Mouse (Mus musculus): ENCODE measurements around the gene Mical3. TPM values are rescaled to one million over a fixed set of nuclear protein-coding genes. Genes with fewer than 3 reads are reported as not detected.

Mical3 gene
- polyA plus RNA-seq, 1 experiment from 2014 or later, result 11.8 TPM

- Histone ChIP-seq H3K4me3 (no peak overlapping the region), H3K27ac (no peak overlapping the region), H3K36me3 (no peaks in the 10 kb centered on the region), H3K27me3 (ENCODE audit: insufficient read depth, poor library complexity, severe bottlenecking) (no peaks in the 10 kb centered on the region), H3K9me3 (no peaks in the 10 kb centered on the region), H3K4me1 (replicated peaks) (peaks cover 45% of the 10 kb centered on the region)
- no peak for DNase-seq (ENCODE audit: low spot score)
- 77% methylated on average over 8 of the region's 8 CpGs for WGBS
Observed at GRCm38 (mm10) chr6:121051411-121051810, 79.4 kb downstream of the Mical3 start.

- H3K9me3 ChIP-seq, result no peaks in the 10 kb centered on the region
- peaks cover 46% of the 10 kb centered on the region for H3K4me1 ChIP-seq (replicated peaks)
- WGBS, result 83% methylated on average over 8 of the region's 8 CpGs
- no peak for DNase-seq (ENCODE audit: low spot score)
- H3K36me3 ChIP-seq, result no peaks in the 10 kb centered on the region
- no peak overlapping the region for H3K27ac ChIP-seq
- no peaks in the 10 kb centered on the region for H3K27me3 ChIP-seq (ENCODE audit: insufficient read depth, poor library complexity, severe bottlenecking)
- no peak overlapping the region for H3K4me3 ChIP-seq
Observed at GRCm38 (mm10) chr6:121048696-121049095, 82.1 kb downstream of the Mical3 start.

GRCm38 (mm10) chr6:121045345-121046080 is 85.3 kb downstream of the Mical3 start:
- Histone ChIP-seq H3K4me1 (replicated peaks) (peaks cover 25% of the 10 kb centered on the region), H3K4me3 (no peak overlapping the region), H3K36me3 (peaks cover 19% of the 10 kb centered on the region), H3K27ac (peak overlapping the region; percentile 36; the same call in 1 of the 2 replicates), H3K27me3 (ENCODE audit: insufficient read depth, poor library complexity, severe bottlenecking) (no peaks in the 10 kb centered on the region), H3K9me3 (no peaks in the 10 kb centered on the region)
- DNase-seq (ENCODE audit: low spot score), result no peak
- WGBS, result 69% methylated on average over 20 of the region's 20 CpGs

- Histone ChIP-seq H3K4me1 (replicated peaks) (peaks cover 19% of the 10 kb centered on the region), H3K9me3 (no peaks in the 10 kb centered on the region), H3K27me3 (ENCODE audit: insufficient read depth, poor library complexity, severe bottlenecking) (no peaks in the 10 kb centered on the region), H3K27ac (no peak overlapping the region; the same call in 1 of the 2 replicates), H3K36me3 (peaks cover 38% of the 10 kb centered on the region), H3K4me3 (no peak overlapping the region)
- WGBS, result 74% methylated on average over 14 of the region's 14 CpGs
- DNase-seq (ENCODE audit: low spot score), result no peak
Observed at GRCm38 (mm10) chr6:121043434-121044189, 87.2 kb downstream of the Mical3 start.

- H3K36me3 ChIP-seq, result peaks cover 75% of the 10 kb centered on the region
- no peak for DNase-seq (ENCODE audit: low spot score)
Observed at GRCm38 (mm10) chr6:121039719-121040118, 91.1 kb downstream of the Mical3 start.

GRCm38 (mm10) chr6:121039286-121039685 is 91.5 kb downstream of the Mical3 start:
- H3K36me3 ChIP-seq, result peaks cover 79% of the 10 kb centered on the region
- H3K9me3 ChIP-seq, result no peaks in the 10 kb centered on the region
- DNase-seq (ENCODE audit: low spot score), result no peak
- H3K27me3 ChIP-seq (ENCODE audit: insufficient read depth, poor library complexity, severe bottlenecking), result no peaks in the 10 kb centered on the region
- peaks cover 26% of the 10 kb centered on the region for H3K4me1 ChIP-seq (replicated peaks)
- H3K4me3 ChIP-seq, result no peak overlapping the region
- WGBS, result 92% methylated on average over 9 of the region's 9 CpGs
- no peak overlapping the region for H3K27ac ChIP-seq

More at GRCm38 (mm10) chr6:121039719-121040118, 91.1 kb downstream of the Mical3 start:
- Histone ChIP-seq H3K9me3 (no peaks in the 10 kb centered on the region), H3K27ac (no peak overlapping the region), H3K4me1 (replicated peaks) (peaks cover 27% of the 10 kb centered on the region), H3K27me3 (ENCODE audit: insufficient read depth, poor library complexity, severe bottlenecking) (no peaks in the 10 kb centered on the region), H3K4me3 (no peak overlapping the region)
- WGBS, result 88% methylated on average over 3 of the region's 3 CpGs

GRCm38 (mm10) chr6:121037086-121037485 is 93.7 kb downstream of the Mical3 start:
- H3K36me3 ChIP-seq, result peaks cover 98% of the 10 kb centered on the region
- H3K4me1 ChIP-seq (replicated peaks), result peaks cover 20% of the 10 kb centered on the region
- DNase-seq (ENCODE audit: low spot score), result no peak
- no peaks in the 10 kb centered on the region for H3K27me3 ChIP-seq (ENCODE audit: insufficient read depth, poor library complexity, severe bottlenecking)
- peaks cover 4% of the 10 kb centered on the region; the same call in 1 of the 2 replicates for H3K9me3 ChIP-seq
- no peak overlapping the region for H3K4me3 ChIP-seq
- 52% methylated on average over 4 of the region's 4 CpGs for WGBS
- no peak overlapping the region for H3K27ac ChIP-seq

GRCm38 (mm10) chr6:121035929-121036328 is 94.9 kb downstream of the Mical3 start:
- peaks cover 20% of the 10 kb centered on the region for H3K4me1 ChIP-seq (replicated peaks)
- 83% methylated on average over 3 of the region's 3 CpGs for WGBS
- DNase-seq (ENCODE audit: low spot score), result no peak
- H3K27me3 ChIP-seq (ENCODE audit: insufficient read depth, poor library complexity, severe bottlenecking), result no peaks in the 10 kb centered on the region
- H3K4me3 ChIP-seq, result no peak overlapping the region
- H3K36me3 ChIP-seq, result peaks cover 98% of the 10 kb centered on the region
- H3K9me3 ChIP-seq, result peaks cover 4% of the 10 kb centered on the region; the same call in 1 of the 2 replicates
- H3K27ac ChIP-seq, result peak overlapping the region; percentile 76

GRCm38 (mm10) chr6:121035268-121035667 is 95.5 kb downstream of the Mical3 start:
- peaks cover 98% of the 10 kb centered on the region for H3K36me3 ChIP-seq
- no peak overlapping the region for H3K4me3 ChIP-seq
- H3K27ac ChIP-seq, result peak overlapping the region; percentile 76
- H3K4me1 ChIP-seq (replicated peaks), result peaks cover 20% of the 10 kb centered on the region
- DNase-seq (ENCODE audit: low spot score), result peak; percentile 20
- WGBS, result 57% methylated on average over 12 of the region's 12 CpGs
- no peaks in the 10 kb centered on the region for H3K27me3 ChIP-seq (ENCODE audit: insufficient read depth, poor library complexity, severe bottlenecking)
- H3K9me3 ChIP-seq, result peaks cover 4% of the 10 kb centered on the region; the same call in 1 of the 2 replicates

- H3K9me3 ChIP-seq, result peaks cover 4% of the 10 kb centered on the region; the same call in 1 of the 2 replicates
- H3K27ac ChIP-seq, result no peak overlapping the region
- WGBS, result 97% methylated on average over 3 of the region's 3 CpGs
- DNase-seq (ENCODE audit: low spot score), result no peak
- H3K4me3 ChIP-seq, result no peak overlapping the region
- H3K27me3 ChIP-seq (ENCODE audit: insufficient read depth, poor library complexity, severe bottlenecking), result no peaks in the 10 kb centered on the region
- H3K4me1 ChIP-seq (replicated peaks), result peaks cover 20% of the 10 kb centered on the region
- peaks cover 98% of the 10 kb centered on the region for H3K36me3 ChIP-seq
Observed at GRCm38 (mm10) chr6:121033250-121033649, 97.5 kb downstream of the Mical3 start.

- Histone ChIP-seq H3K27me3 (ENCODE audit: insufficient read depth, poor library complexity, severe bottlenecking) (no peaks in the 10 kb centered on the region), H3K4me3 (no peak overlapping the region), H3K4me1 (replicated peaks) (peaks cover 19% of the 10 kb centered on the region), H3K9me3 (peaks cover 4% of the 10 kb centered on the region; the same call in 1 of the 2 replicates), H3K36me3 (peaks cover 88% of the 10 kb centered on the region), H3K27ac (no peak overlapping the region)
- WGBS, result 96% methylated on average over 7 of the region's 7 CpGs
- no peak for DNase-seq (ENCODE audit: low spot score)
Observed at GRCm38 (mm10) chr6:121031370-121031769, 99.4 kb downstream of the Mical3 start.

GRCm38 (mm10) chr6:121029897-121030589 is 100.8 kb downstream of the Mical3 start:
- WGBS, result 90% methylated on average over 19 of the region's 19 CpGs
- Histone ChIP-seq H3K4me1 (replicated peaks) (peaks cover 16% of the 10 kb centered on the region), H3K27me3 (ENCODE audit: insufficient read depth, poor library complexity, severe bottlenecking) (no peaks in the 10 kb centered on the region), H3K36me3 (peaks cover 76% of the 10 kb centered on the region), H3K9me3 (peaks cover 4% of the 10 kb centered on the region; the same call in 1 of the 2 replicates), H3K4me3 (no peak overlapping the region), H3K27ac (no peak overlapping the region)
- no peak for DNase-seq (ENCODE audit: low spot score)
